Mouse (Mus musculus) liver, embryonic 13.5 days (tissue): ENCODE measurements around the gene Pld2. TPM values are rescaled to one million over a fixed set of nuclear protein-coding genes. Genes with fewer than 3 reads are reported as not detected.
"Not testable (repeated sequence)": the region's sequence is repeated elsewhere in the genome, so short reads cannot be mapped to it uniquely, and the experiment has no call there.

Experiments used
- ATAC-seq: fragments of 200-750 bp; cut with Nextera tagmentation; 2 replicates; pipeline ENCODE4 v1.8.0; 2017; ENCODE audit warnings: low read depth, mild to moderate bottlenecking, moderate number of reproducible peaks, moderate library complexity
- DNase-seq: peaks from one replicate; pipeline ENCODE4 v3.0.0; 2022
- H3K27ac ChIP-seq: fragments of 300-500 bp; sonication (generic); 2 replicates; pipeline ENCODE4 v1.5.1; 2015; ENCODE audit warnings: moderate library complexity, mild to moderate bottlenecking, inconsistent platforms
- H3K27me3 ChIP-seq: fragments of 300-500 bp; sonication (generic); 2 replicates; pipeline ENCODE4 v1.6.1; 2015; ENCODE audit warnings: mild to moderate bottlenecking, inconsistent platforms
- H3K36me3 ChIP-seq: fragments of 300-500 bp; sonication (generic); 2 replicates; pipeline ENCODE4 v1.6.1; 2015; ENCODE audit warnings: mild to moderate bottlenecking, inconsistent platforms
- H3K4me1 ChIP-seq: fragments of 300-500 bp; sonication (generic); replicated peaks from 2 replicates; pipeline ENCODE4 v1.6.1; 2015; ENCODE audit warnings: inconsistent platforms
- H3K4me2 ChIP-seq: fragments of 300-500 bp; sonication (generic); 2 replicates; pipeline ENCODE4 v1.6.1; 2015; ENCODE audit warnings: inconsistent platforms, mild to moderate bottlenecking, moderate library complexity
- H3K4me3 ChIP-seq: fragments of 300-500 bp; sonication (generic); replicated peaks from 2 replicates; pipeline ENCODE4 v1.5.1; 2015; ENCODE audit warnings: mild to moderate bottlenecking, inconsistent platforms
- H3K9ac ChIP-seq: fragments of 300-500 bp; sonication (generic); 2 replicates; pipeline ENCODE4 v1.6.1; 2015; ENCODE audit warnings: mild to moderate bottlenecking, inconsistent platforms
- H3K9me3 ChIP-seq: fragments of 300-500 bp; sonication (generic); replicated peaks from 2 replicates; pipeline ENCODE4 v1.6.1; 2016; ENCODE audit warnings: inconsistent platforms
- WGBS: fragments of 180-500 bp; shearing (Covaris S2); methylation state at CpG from one replicate; pipeline ENCODE4 v1.1.7; 2015; ENCODE audit not compliant: insufficient replicate concordance; 5-methylcytosine and 5-hydroxymethylcytosine counted together
- polyA plus RNA-seq: library from polyadenylated mRNA; unstranded; fragments of >200 nt; fragmentation: Nextera tagmentation; extraction: Ambion mirVana; gene quantifications from 2 replicates; pipeline ENCODE4 v1.2.1, GENCODE M21; 2015

Gene Pld2
- polyA plus RNA-seq, 1 experiment from 2014 or later, result 1.3 TPM

GRCm38 (mm10) chr11:70512709-70513342 lies 27.0 kb upstream of the Pld2 start:
- Histone ChIP-seq H3K27ac (no peak overlapping the region), H3K36me3 (no peaks in the 10 kb centered on the region), H3K4me1 (peaks cover 12% of the 10 kb centered on the region), H3K9ac (no peak overlapping the region), H3K4me2 (no peak overlapping the region), H3K4me3 (no peak overlapping the region), H3K27me3 (peaks cover 24% of the 10 kb centered on the region), H3K9me3 (no peaks in the 10 kb centered on the region)
- WGBS, result 52% methylated on average over 7 of the region's 7 CpGs
- DNase-seq (no peak), ATAC-seq (no peak)

- Histone ChIP-seq H3K27me3 (peaks cover 22% of the 10 kb centered on the region), H3K4me1 (peaks cover 18% of the 10 kb centered on the region), H3K9me3 (no peaks in the 10 kb centered on the region), H3K4me3 (no peak overlapping the region), H3K9ac (no peak overlapping the region), H3K27ac (no peak overlapping the region), H3K4me2 (no peak overlapping the region), H3K36me3 (no peaks in the 10 kb centered on the region)
- DNase-seq (no peak), ATAC-seq (no peak)
- WGBS, result 62% methylated on average over 11 of the region's 11 CpGs
Measured at GRCm38 (mm10) chr11:70513520-70513919, 26.3 kb upstream of the Pld2 start.

- Histone ChIP-seq H3K4me2 (no peak within 1 kb of the TSS), H3K9me3 (no peaks in the 10 kb centered on the region), H3K27ac (no peak within 1 kb of the TSS), H3K36me3 (no peaks in the 10 kb centered on the region), H3K9ac (no peak within 1 kb of the TSS), H3K4me3 (no peak within 1 kb of the TSS), H3K4me1 (peaks cover 26% of the 10 kb centered on the region), H3K27me3 (peaks cover 16% of the 10 kb centered on the region)
- 69% methylated on average over 7 of the region's 7 CpGs for WGBS
- ATAC-seq (no peak), DNase-seq (no peak)
Measured at GRCm38 (mm10) chr11:70514288-70514687, 25.6 kb upstream of the Pld2 start, which contains the start of gene Vmo1. Gene Vmo1, minus strand, starts transcription at chr11:70514616.

GRCm38 (mm10) chr11:70516352-70516751 lies 23.5 kb upstream of the Pld2 start:
- Histone ChIP-seq H3K4me2 (no peak overlapping the region), H3K4me3 (no peak overlapping the region), H3K27ac (no peak overlapping the region), H3K27me3 (peaks cover 15% of the 10 kb centered on the region), H3K9ac (no peak overlapping the region), H3K4me1 (peaks cover 33% of the 10 kb centered on the region), H3K36me3 (no peaks in the 10 kb centered on the region), H3K9me3 (no peaks in the 10 kb centered on the region)
- WGBS, result 19% methylated on average over 2 of the region's 2 CpGs
- peak; percentile 20 for DNase-seq
- no peak for ATAC-seq

GRCm38 (mm10) chr11:70518436-70518835 lies 21.4 kb upstream of the Pld2 start:
- peak overlapping the region; percentile 40; the same call in 1 of the 2 replicates for H3K27ac ChIP-seq
- no peak overlapping the region for H3K9ac ChIP-seq
- 31% methylated on average over 1 of the region's 1 CpGs for WGBS
- no peak overlapping the region for H3K4me3 ChIP-seq
- peaks cover 33% of the 10 kb centered on the region for H3K4me1 ChIP-seq
- H3K4me2 ChIP-seq, result peak overlapping the region; percentile 57; the same call in 1 of the 2 replicates
- no peaks in the 10 kb centered on the region for H3K36me3 ChIP-seq
- no peaks in the 10 kb centered on the region for H3K9me3 ChIP-seq
- ATAC-seq, result no peak
- H3K27me3 ChIP-seq, result peaks cover 15% of the 10 kb centered on the region
- DNase-seq, result no peak

- no peak for DNase-seq
Measured at GRCm38 (mm10) chr11:70518923-70519322, 20.9 kb upstream of the Pld2 start, which contains the start of gene Gltpd2. Gene Gltpd2, plus strand, starts transcription at chr11:70519196.

GRCm38 (mm10) chr11:70520178-70520769 lies 19.6 kb upstream of the Pld2 start:
- Histone ChIP-seq H3K27me3 (peaks cover 15% of the 10 kb centered on the region), H3K9me3 (no peaks in the 10 kb centered on the region), H3K4me3 (peak overlapping the region; percentile 43), H3K4me2 (peak overlapping the region; percentile 57), H3K36me3 (no peaks in the 10 kb centered on the region), H3K9ac (peak overlapping the region; percentile 58; the same call in 1 of the 2 replicates), H3K27ac (peak overlapping the region; percentile 64), H3K4me1 (peaks cover 37% of the 10 kb centered on the region)
- WGBS, result 28% methylated on average over 41 of the region's 41 CpGs
- peak; percentile 7; the same call in 1 of the 2 replicates for ATAC-seq
- no peak for DNase-seq

More at GRCm38 (mm10) chr11:70518923-70519322, 20.9 kb upstream of the Pld2 start, which contains the start of gene Gltpd2:
- Histone ChIP-seq H3K36me3 (no peaks in the 10 kb centered on the region), H3K9me3 (no peaks in the 10 kb centered on the region), H3K4me3 (peak within 1 kb of the TSS; percentile 43), H3K4me2 (peak within 1 kb of the TSS; percentile 57), H3K9ac (peak within 1 kb of the TSS; percentile 58), H3K4me1 (peaks cover 33% of the 10 kb centered on the region), H3K27ac (peak within 1 kb of the TSS; percentile 64), H3K27me3 (peaks cover 15% of the 10 kb centered on the region)
- 60% methylated on average over 10 of the region's 10 CpGs for WGBS
- peak; percentile 44 for ATAC-seq

- peaks cover 25% of the 10 kb centered on the region for H3K36me3 ChIP-seq
- not testable (repeated sequence) for ATAC-seq, H3K27ac ChIP-seq, H3K4me2 ChIP-seq, H3K4me3 ChIP-seq, H3K9me3 ChIP-seq, DNase-seq, H3K9ac ChIP-seq
- peaks cover 15% of the 10 kb centered on the region for H3K27me3 ChIP-seq
- 77% methylated on average over 8 of the region's 8 CpGs for WGBS
- peaks cover 37% of the 10 kb centered on the region for H3K4me1 ChIP-seq
Measured at GRCm38 (mm10) chr11:70523306-70523989, 16.4 kb upstream of the Pld2 start.

GRCm38 (mm10) chr11:70524782-70525181 lies 15.1 kb upstream of the Pld2 start:
- H3K4me1 ChIP-seq, result peaks cover 24% of the 10 kb centered on the region
- DNase-seq, result no peak
- H3K27ac ChIP-seq, result 0 out of 2 replicates have a peak overlapping the region, but pooled peaks have one; percentile 25
- 6% methylated on average over 8 of the region's 8 CpGs for whole genome bisulfite sequencing
- H3K4me3 ChIP-seq, result peak overlapping the region; percentile 80
- H3K27me3 ChIP-seq, result peaks cover 12% of the 10 kb centered on the region
- peak; percentile 43 for ATAC-seq
- peak overlapping the region; percentile 30; the same call in 1 of the 2 replicates for H3K9ac ChIP-seq
- H3K4me2 ChIP-seq, result peak overlapping the region; percentile 75
- H3K36me3 ChIP-seq, result peaks cover 31% of the 10 kb centered on the region
- no peaks in the 10 kb centered on the region for H3K9me3 ChIP-seq

GRCm38 (mm10) chr11:70525184-70525678 lies 14.6 kb upstream of the Pld2 start, which contains the start of gene Psmb6:
Gene Psmb6, plus strand, starts transcription at chr11:70525367.
- peaks cover 20% of the 10 kb centered on the region for H3K4me1 ChIP-seq

GRCm38 (mm10) chr11:70525726-70526125 lies 14.1 kb upstream of the Pld2 start:
- H3K36me3 ChIP-seq, result peaks cover 31% of the 10 kb centered on the region
- H3K9me3 ChIP-seq, result no peaks in the 10 kb centered on the region
- peak overlapping the region; percentile 80 for H3K9ac ChIP-seq
- ATAC-seq (0 out of 2 replicates have a peak, but pooled peaks have one; percentile 19), DNase-seq (peak; percentile 22)
- H3K4me2 ChIP-seq, result peak overlapping the region; percentile 75
- peak overlapping the region; percentile 64; the same call in 1 of the 2 replicates for H3K27ac ChIP-seq
- peaks cover 3% of the 10 kb centered on the region for H3K27me3 ChIP-seq
- H3K4me3 ChIP-seq, result peak overlapping the region; percentile 80
- H3K4me1 ChIP-seq, result peaks cover 17% of the 10 kb centered on the region
- WGBS, result under 1% methylated on average over 12 of the region's 12 CpGs

More at GRCm38 (mm10) chr11:70525184-70525678, 14.6 kb upstream of the Pld2 start, which contains the start of gene Psmb6:
- WGBS, result under 1% methylated on average over 26 of the region's 26 CpGs
- Histone ChIP-seq H3K4me3 (peak within 1 kb of the TSS; percentile 80), H3K27me3 (peaks cover 8% of the 10 kb centered on the region), H3K4me2 (peak within 1 kb of the TSS; percentile 75), H3K36me3 (peaks cover 31% of the 10 kb centered on the region), H3K9ac (peak within 1 kb of the TSS; percentile 80), H3K9me3 (no peaks in the 10 kb centered on the region), H3K27ac (peak within 1 kb of the TSS; percentile 64)
- DNase-seq (peak; percentile 90), ATAC-seq (peak; percentile 89)
